Mouse (Mus musculus): ENCODE data around the gene Fcgr1. TPM values are rescaled to one million over a fixed set of nuclear protein-coding genes. Genes with fewer than 3 reads are reported as not detected.
"Not testable (repeated sequence)": the region's sequence is repeated elsewhere in the genome, so short reads cannot be mapped to it uniquely, and the experiment has no call there.

Gene Fcgr1
- total RNA-seq, 2 experiments from 2014 or later, result 0.20 TPM; not detected in 1

- no peak overlapping the region for H3K27ac ChIP-seq
- H3K4me3 ChIP-seq, result peak overlapping the region; percentile 61; the same call in 1 of the 2 replicates
- intact Hi-C loops (cut with DNase I), result no loop called here
- TF ChIP-seq CTCF (IDR thresholded peaks at IDR 0.05), result no peak
- no peak for DNase-seq
Measured at GRCm38 (mm10) chr3:96332631-96333395, 39.0 kb upstream of the Fcgr1 start.

- Histone ChIP-seq H3K27ac (no peak overlapping the region), H3K4me3 (no peak overlapping the region)
- no peak for TF ChIP-seq CTCF (IDR thresholded peaks at IDR 0.05)
- no peak for DNase-seq
- intact Hi-C loops (cut with DNase I), result no loop called here
Measured at GRCm38 (mm10) chr3:96332000-96332399, 38.2 kb upstream of the Fcgr1 start.

- no peak overlapping the region for H3K27ac ChIP-seq
- H3K4me3 ChIP-seq, result no peak overlapping the region
- intact Hi-C loops (cut with DNase I), result no loop called here
- TF ChIP-seq CTCF (IDR thresholded peaks at IDR 0.05), result no peak
- DNase-seq, result no peak
Measured at GRCm38 (mm10) chr3:96331438-96331837, 37.7 kb upstream of the Fcgr1 start.

- intact Hi-C loops (cut with DNase I), result no loop called here
Measured at GRCm38 (mm10) chr3:96330603-96331002, 36.8 kb upstream of the Fcgr1 start.

GRCm38 (mm10) chr3:96330181-96330580 is 36.4 kb upstream of the Fcgr1 start:
- intact Hi-C loops (cut with DNase I), result no loop called here
- H3K4me3 ChIP-seq, result no peak overlapping the region

More at GRCm38 (mm10) chr3:96330603-96331002, 36.8 kb upstream of the Fcgr1 start:
- Histone ChIP-seq H3K4me3 (no peak overlapping the region), H3K27ac (no peak overlapping the region)
- TF ChIP-seq CTCF (IDR thresholded peaks at IDR 0.05), result no peak
- DNase-seq, result no peak

GRCm38 (mm10) chr3:96328730-96329387 is 35.1 kb upstream of the Fcgr1 start:
- Histone ChIP-seq H3K27ac (no peak overlapping the region), H3K4me3 (no peak overlapping the region)
- DNase-seq, result no peak
- intact Hi-C loops (cut with DNase I), result no loop called here
- no peak for TF ChIP-seq CTCF (IDR thresholded peaks at IDR 0.05)

More at GRCm38 (mm10) chr3:96330181-96330580, 36.4 kb upstream of the Fcgr1 start:
- DNase-seq, result no peak
- H3K27ac ChIP-seq, result no peak overlapping the region
- no peak for TF ChIP-seq CTCF (IDR thresholded peaks at IDR 0.05)

GRCm38 (mm10) chr3:96328060-96328729 is 34.4 kb upstream of the Fcgr1 start:
- H3K27ac ChIP-seq; DNase-seq; intact Hi-C loops (cut with DNase I): not testable (repeated sequence)

GRCm38 (mm10) chr3:96327647-96328046 is 33.9 kb upstream of the Fcgr1 start:
- TF ChIP-seq CTCF (IDR thresholded peaks at IDR 0.05), result no peak
- H3K27ac ChIP-seq, result no peak overlapping the region
- H3K4me3 ChIP-seq, result peak overlapping the region; percentile 60
- intact Hi-C loops (cut with DNase I), result no loop called here
- no peak for DNase-seq

More at GRCm38 (mm10) chr3:96328060-96328729, 34.4 kb upstream of the Fcgr1 start:
- peak overlapping the region; percentile 60 for H3K4me3 ChIP-seq

GRCm38 (mm10) chr3:96327131-96327530 is 33.4 kb upstream of the Fcgr1 start:
- TF ChIP-seq CTCF (IDR thresholded peaks at IDR 0.05), result peak; percentile 58
- no peak overlapping the region for H3K4me3 ChIP-seq
- no peak overlapping the region for H3K27ac ChIP-seq
- no peak for DNase-seq
- intact Hi-C loops (cut with DNase I), result no loop called here

- DNase-seq, result not testable (repeated sequence)
Measured at GRCm38 (mm10) chr3:96323806-96324205, 30.0 kb upstream of the Fcgr1 start.

GRCm38 (mm10) chr3:96322609-96323008 is 28.8 kb upstream of the Fcgr1 start:
- no peak for DNase-seq
- Histone ChIP-seq H3K27ac (no peak overlapping the region), H3K4me3 (no peak overlapping the region)
- intact Hi-C loops (cut with DNase I), result no loop called here
- no peak for TF ChIP-seq CTCF (IDR thresholded peaks at IDR 0.05)

More at GRCm38 (mm10) chr3:96323806-96324205, 30.0 kb upstream of the Fcgr1 start:
- intact Hi-C loops (cut with DNase I); H3K27ac ChIP-seq; H3K4me3 ChIP-seq: not testable (repeated sequence)

GRCm38 (mm10) chr3:96321891-96322290 is 28.1 kb upstream of the Fcgr1 start:
- intact Hi-C loops (cut with DNase I), result no loop called here

GRCm38 (mm10) chr3:96320003-96320402 is 26.2 kb upstream of the Fcgr1 start:
- H3K27ac ChIP-seq; intact Hi-C loops (cut with DNase I); DNase-seq; H3K4me3 ChIP-seq: not testable (repeated sequence)

More at GRCm38 (mm10) chr3:96321891-96322290, 28.1 kb upstream of the Fcgr1 start:
- DNase-seq, result no peak
- H3K4me3 ChIP-seq, result no peak overlapping the region
- H3K27ac ChIP-seq, result no peak overlapping the region
- TF ChIP-seq CTCF (IDR thresholded peaks at IDR 0.05), result no peak

Data from gastrocnemius, adult 2 months (tissue).